Mouse (Mus musculus) bone marrow, adult 2 months (tissue): ENCODE measurements around the gene Bahcc1. TPM values are rescaled to one million over a fixed set of nuclear protein-coding genes. Genes with fewer than 3 reads are reported as not detected.

ENCODE experiments used
- H3K27ac ChIP-seq: fragments of 200-500 bp; 2 replicates; pipeline ENCODE4 v1.5.1; 2012; ENCODE audit warnings: low read depth, mild to moderate bottlenecking, control low read depth, inconsistent platforms, low read length; ENCODE audit not compliant: control insufficient read depth, poor library complexity, insufficient read depth
- H3K4me1 ChIP-seq: fragments of 200-500 bp; 2 replicates; pipeline ENCODE4 v1.6.1; 2011; ENCODE audit warnings: low read length; ENCODE audit not compliant: control insufficient read depth, insufficient read depth
- H3K4me3 ChIP-seq: fragments of 200-500 bp; replicated peaks from 2 replicates; pipeline ENCODE3; 2011; ENCODE audit warnings: mild to moderate bottlenecking, low read depth, low read length, control low read depth; ENCODE audit not compliant: control insufficient read depth
- CTCF ChIP-seq: fragments of 200-500 bp; IDR thresholded peaks from 2 replicates; pipeline ENCODE4 v1.5.1; 2011; ENCODE audit warnings: low read length, control low read depth; ENCODE audit not compliant: control insufficient read depth, insufficient read depth
- POLR2A ChIP-seq: fragments of 200-500 bp; IDR thresholded peaks from 2 replicates; pipeline ENCODE4 v1.6.1; 2011; ENCODE audit warnings: low read depth, mild to moderate bottlenecking, control low read depth, low read length, borderline replicate concordance; ENCODE audit not compliant: control insufficient read depth
- WGBS: fragments of 180-500 bp; shearing (Covaris S2); methylation state at CpG from one replicate; pipeline ENCODE4 v1.1.7; 2018; 5-methylcytosine and 5-hydroxymethylcytosine counted together
- polyA plus RNA-seq: library from polyadenylated mRNA; stranded (reverse); fragments of >200 nt; gene quantifications from 2 replicates; pipeline ENCODE4 v1.2.4, GENCODE M21; 2011; ENCODE audit warnings: low replicate concordance; ENCODE audit not compliant: missing spikeins, insufficient read depth, insufficient read length

Bahcc1 gene
- polyA plus RNA-seq = 2.2 and 5.8 TPM in 2 replicates

DNA sequence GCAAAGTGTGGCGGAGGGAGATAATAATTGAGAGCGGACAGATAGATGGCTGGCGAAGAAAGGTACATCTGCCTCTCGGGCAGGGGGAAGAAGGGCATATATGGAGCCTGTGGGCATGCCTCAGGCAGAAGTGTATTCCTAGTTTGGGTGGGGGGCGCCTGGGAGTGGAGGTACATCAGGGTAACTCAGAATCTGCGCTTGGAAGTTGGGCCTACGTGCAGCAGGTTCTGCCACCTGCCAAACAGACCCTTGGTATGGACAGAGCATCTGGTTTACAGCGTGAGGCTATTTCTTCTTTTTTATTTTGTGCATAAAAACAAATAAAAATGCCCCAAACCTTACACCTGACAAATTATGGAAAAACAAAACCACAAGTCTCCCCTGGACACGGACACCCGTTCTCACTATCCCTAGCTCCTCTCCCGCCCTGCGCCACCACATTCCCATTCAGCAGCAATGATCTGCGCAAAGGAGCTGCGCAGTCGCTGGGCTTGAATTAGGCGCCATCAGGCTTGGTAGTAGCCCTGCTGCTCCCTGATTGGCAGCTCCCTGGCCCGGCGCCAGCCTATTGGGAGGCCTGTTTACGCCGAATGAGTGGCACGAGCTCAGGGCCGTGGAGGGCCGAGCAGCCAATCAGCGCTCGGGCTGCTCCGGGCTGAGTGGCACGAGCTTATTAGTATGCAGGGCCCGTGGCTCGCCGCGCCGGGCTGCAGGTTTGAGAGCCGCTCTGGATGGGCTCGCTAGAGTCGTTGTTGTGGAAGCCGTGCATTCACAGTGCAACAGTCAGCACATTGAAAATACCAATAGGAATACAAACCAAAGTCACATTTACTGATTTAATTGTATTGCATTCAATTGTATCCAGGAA is at the start of gene Bahcc1:
Gene Bahcc1 (plus strand): TSS at position 718 of the 868 bp plus-strand sequence.
- Histone ChIP-seq H3K4me1 (no peaks in the 10 kb centered on the region; the same call in 1 of the 2 replicates), H3K27ac (peak within 1 kb of the TSS; percentile 13; the same call in 1 of the 2 replicates), H3K4me3 (peak within 1 kb of the TSS; percentile 46)
- TF ChIP-seq POLR2A = peak; percentile 78; the same call in 1 of the 2 replicates
- TF ChIP-seq CTCF = no peak
- 2% methylated on average over 36 of the region's 36 CpGs for WGBS

DNA sequence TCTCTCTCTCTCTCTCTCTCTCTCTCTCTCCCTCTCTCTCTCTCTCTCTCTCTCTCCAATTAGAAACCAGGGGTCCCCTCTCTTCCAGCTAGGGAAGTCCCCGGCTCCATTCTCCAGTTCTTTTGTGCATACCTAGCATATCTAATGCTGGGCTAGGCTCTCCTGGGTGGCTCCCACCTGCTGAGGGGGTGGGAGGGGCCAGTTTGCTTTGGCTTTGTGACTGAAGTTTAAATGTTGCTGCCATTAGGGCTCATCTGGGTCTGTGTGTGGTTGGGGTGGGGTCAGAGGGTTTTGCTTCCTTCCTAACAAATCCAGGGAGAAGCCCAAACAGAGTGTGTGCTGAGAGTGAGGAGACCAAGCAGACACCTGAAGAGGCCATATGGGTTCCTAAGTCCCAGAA is 49.6 kb upstream of the Bahcc1 start:
- Histone ChIP-seq H3K27ac (no peak overlapping the region), H3K4me1 (no peaks in the 10 kb centered on the region; the same call in 1 of the 2 replicates), H3K4me3 (no peak overlapping the region)
- no peak for TF ChIP-seq POLR2A
- TF ChIP-seq CTCF = no peak
- WGBS = 93% methylated on average over 1 of the region's 1 CpGs

DNA sequence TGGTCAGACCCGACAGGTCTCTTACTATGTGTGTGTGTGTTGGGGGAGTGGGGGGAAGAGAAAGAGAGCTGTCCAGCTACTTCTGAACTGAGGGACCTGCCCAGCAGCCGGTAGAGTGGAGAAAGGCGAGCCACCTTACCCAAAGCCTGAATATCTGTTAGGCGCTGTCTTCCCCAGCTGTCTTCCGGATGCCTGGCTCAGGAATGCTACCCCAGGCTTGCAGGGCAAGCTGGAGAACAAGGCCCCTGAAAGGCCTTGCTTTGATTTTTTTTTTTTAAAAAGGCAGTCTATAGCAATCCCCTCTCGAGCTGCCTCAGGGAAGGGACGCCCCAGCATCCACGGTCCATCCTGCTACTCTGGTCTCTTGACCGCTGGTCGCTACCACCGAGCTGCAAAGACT is 49.0 kb upstream of the Bahcc1 start:
- TF ChIP-seq CTCF = no peak
- TF ChIP-seq POLR2A = no peak
- Histone ChIP-seq H3K4me3 (no peak overlapping the region), H3K27ac (no peak overlapping the region), H3K4me1 (no peaks in the 10 kb centered on the region; the same call in 1 of the 2 replicates)
- 87% methylated on average over 11 of the region's 11 CpGs for WGBS

DNA sequence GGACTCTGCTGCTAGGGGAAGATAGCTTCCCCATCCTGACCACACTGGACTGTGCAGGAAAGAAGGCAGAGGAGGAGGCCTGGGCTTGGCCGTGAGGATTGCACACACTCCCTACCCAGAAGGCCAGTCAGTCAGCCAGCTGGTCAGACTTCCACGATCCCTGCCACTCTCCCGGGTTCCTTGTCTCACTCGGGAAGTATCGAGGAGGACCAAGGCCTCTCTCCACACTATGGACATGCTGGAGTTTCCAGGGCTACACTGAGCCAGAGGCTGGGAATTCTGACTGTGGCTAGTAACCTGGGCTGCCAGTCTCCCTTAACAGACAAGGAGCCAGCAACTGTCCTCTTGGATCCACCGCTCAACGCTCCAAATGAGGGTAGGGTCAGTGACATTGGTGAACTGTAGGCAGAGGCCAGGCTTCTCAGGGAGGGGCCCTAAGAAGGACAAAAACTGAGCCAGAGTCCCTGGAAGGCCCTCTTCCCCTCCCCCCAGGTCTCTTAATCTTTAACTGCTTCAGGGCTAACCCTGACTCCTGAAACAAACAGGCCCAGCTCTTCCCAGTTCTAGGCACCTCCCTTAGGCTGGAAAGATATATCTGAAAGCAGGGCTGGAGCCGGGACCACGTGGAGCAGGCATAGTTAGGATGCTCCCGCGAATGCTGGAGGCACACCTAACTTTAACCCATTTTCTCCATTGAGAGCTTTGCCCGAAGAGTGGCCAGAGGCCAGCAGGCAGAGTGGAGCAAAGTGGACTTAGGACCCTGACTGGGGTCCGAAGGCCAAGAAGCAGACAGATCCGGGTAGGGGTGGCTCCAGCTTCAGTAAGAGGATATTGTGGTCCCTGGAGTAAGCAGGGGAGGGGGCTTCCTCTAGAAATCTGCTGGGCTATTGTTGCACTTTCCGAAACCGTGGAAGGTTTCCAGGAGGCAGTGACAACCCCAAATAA is 48.1 kb upstream of the Bahcc1 start:
- TF ChIP-seq CTCF (no peak), POLR2A (no peak)
- no peak overlapping the region for H3K4me3 ChIP-seq
- WGBS = 67% methylated on average over 16 of the region's 16 CpGs
- no peaks in the 10 kb centered on the region; the same call in 1 of the 2 replicates for H3K4me1 ChIP-seq
- no peak overlapping the region for H3K27ac ChIP-seq

DNA sequence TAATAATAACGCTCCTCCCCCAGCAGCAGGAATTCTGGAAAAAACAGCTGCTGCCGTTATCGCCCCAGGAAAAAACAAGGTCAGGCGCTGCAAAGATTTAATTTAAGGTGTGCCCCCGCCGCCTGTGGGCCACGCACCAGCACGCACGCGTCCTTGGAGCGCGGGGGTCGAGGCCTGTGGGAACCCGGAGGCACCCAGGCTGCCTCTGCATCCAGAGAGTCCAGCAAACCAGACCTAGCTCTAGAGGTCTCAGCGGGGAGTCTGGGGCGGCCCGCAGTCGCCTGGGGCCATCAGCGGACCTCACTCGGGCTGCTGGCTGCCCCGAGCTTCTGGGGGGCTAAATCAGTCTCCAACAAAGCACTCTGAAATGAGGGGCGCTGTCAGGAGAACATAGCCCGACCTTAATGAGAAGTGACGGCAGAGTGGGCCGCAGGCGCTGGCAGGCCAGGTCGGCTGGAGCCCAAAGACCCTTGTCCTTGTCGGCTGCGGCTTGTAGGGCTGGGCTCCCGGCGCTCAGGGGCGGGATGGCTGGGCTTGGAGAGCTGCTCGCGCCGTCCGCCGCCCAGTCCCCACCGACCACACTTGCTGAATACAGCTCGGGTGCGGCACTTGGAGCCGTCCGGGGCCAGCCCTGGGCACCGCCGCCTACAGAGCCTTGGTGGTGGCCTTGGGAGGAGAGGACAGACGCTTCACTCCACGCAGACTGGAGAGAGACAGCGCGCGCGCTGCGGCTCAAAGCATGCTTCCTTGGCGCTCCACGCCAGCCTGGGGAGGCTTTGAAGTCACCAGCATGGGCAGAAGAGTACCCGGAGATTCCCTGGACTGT is 47.2 kb upstream of the Bahcc1 start:
- TF ChIP-seq POLR2A (no peak), CTCF (no peak)
- Histone ChIP-seq H3K4me3 (no peak overlapping the region), H3K27ac (no peak overlapping the region; the same call in 1 of the 2 replicates), H3K4me1 (no peaks in the 10 kb centered on the region; the same call in 1 of the 2 replicates)
- WGBS = 42% methylated on average over 54 of the region's 54 CpGs

DNA sequence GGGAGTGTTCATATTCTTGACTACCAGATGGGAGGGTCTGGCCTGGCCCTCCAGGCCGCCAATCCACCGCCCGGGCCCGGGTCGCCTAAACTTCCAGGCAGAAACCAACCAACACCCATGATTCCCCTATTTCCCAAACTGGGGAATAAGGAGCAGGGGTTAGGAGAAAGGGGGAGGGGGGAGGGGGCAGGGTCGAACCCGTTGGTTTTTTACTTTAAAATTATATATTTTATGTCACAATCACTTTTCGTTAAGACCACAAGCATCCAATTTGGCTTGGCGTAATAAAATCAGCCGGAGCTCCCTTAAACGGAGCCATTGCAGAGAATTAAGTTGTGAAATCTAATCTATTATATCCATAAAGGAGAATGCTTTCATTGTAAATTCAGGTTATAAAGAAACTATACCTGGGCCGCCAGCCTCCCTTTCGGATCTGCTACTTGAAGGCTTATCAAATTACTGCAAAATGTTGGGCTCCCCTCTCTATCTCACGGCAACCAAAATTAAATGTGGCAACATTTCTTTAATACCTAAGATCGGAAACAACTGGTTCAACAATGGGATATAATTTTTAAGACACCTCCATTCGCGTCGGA is 46.5 kb upstream of the Bahcc1 start:
- no peak overlapping the region for H3K4me3 ChIP-seq
- 50% methylated on average over 18 of the region's 18 CpGs for WGBS
- no peak for TF ChIP-seq CTCF
- no peak for TF ChIP-seq POLR2A
- no peaks in the 10 kb centered on the region; the same call in 1 of the 2 replicates for H3K4me1 ChIP-seq
- H3K27ac ChIP-seq = no peak overlapping the region

DNA sequence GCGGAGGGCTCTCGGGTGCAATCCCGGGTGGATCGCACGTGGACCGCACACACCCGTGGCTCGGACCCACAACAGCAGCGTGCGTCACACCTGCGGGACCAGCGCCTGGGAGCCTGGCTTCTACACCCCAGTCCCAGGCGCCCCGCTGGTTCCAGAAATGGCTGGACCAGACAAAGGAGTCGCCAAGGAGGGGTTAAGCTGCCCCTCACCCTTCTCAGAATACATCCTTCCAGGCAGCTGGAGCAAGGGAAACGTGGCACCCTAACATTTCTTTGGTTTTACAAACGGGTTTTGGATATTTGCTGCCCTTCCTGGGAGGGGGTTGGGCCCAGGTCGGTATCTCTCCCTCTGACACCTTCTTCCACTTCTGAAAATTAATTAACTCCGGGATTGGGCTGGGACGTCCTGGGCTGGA is 45.9 kb upstream of the Bahcc1 start:
- TF ChIP-seq CTCF (no peak), POLR2A (no peak)
- no peak overlapping the region for H3K4me3 ChIP-seq
- no peak overlapping the region for H3K27ac ChIP-seq
- H3K4me1 ChIP-seq = no peaks in the 10 kb centered on the region
- 44% methylated on average over 20 of the region's 20 CpGs for WGBS
